Mouse (Mus musculus): ENCODE measurements around the gene Tmem232.

GRCm38 (mm10) chr17:65527529-65527928, 13.1 kb downstream of the Tmem232 start:
- TF ChIP-seq CTCF (IDR thresholded peaks at IDR 0.05; ENCODE audit: extremely low read depth, insufficient read depth, insufficient read length, insufficient replicate concordance) = no peak
- TF ChIP-seq POLR2A (IDR thresholded peaks at IDR 0.05; ENCODE audit: low read depth, low read length) = no peak
